Mouse (Mus musculus): ENCODE results near the gene Rem2. TPM values are rescaled to one million over a fixed set of nuclear protein-coding genes. Genes with fewer than 3 reads are reported as not detected.

The Rem2 gene
- total RNA-seq (2021): 1 to 10 TPM in 1 of 2 experiments, under 1 TPM in 1; 0.26 to 1.1 TPM
- long read RNA-seq, experiment 1, partial matches to known transcripts: 0 of 1 reads
- long read RNA-seq, experiment 1, other reads (novel, unspliced or antisense): 0 of 1 reads
- long read RNA-seq, experiment 2, partial matches to known transcripts: 0 of 2 reads
- long read RNA-seq, experiment 2, other reads (novel, unspliced or antisense): 1 of 2 reads

GRCm38 (mm10) chr14:54475941-54476844 is at the start of gene Rem2:
TSS of gene Rem2 (plus strand) at chr14:54476100.
- peak in 1 of 2 experiments; percentile 22 for DNase-seq (ENCODE audit: low spot score in 2 of 2)

- peak; percentile 85 to 93 for DNase-seq (ENCODE audit: low spot score in 2 of 2)
Measured at GRCm38 (mm10) chr14:54426689-54427398, 49.1 kb upstream of the Rem2 start, which contains the start of gene Mrpl52. TSS of gene Mrpl52 (plus strand) at chr14:54426909.

DNA sequence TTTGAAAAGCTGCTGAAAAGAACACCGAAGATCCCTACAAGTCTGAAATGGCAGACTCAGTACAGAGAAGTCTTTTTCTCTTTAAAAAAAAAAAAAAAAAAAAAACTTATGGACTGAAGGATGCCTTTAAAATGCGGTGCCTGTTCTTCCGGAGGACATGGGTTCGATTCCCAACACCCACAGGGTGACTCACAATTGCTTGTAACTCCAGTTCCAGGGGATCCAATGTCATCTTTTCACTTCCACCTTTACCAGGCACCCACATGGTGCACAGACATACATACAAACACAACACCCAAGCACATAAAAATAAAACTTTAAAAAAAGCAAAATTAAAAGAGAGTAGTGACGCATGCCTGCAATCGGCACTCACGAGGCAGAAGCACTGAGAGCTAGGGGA is 48.2 kb upstream of the Rem2 start:
- DNase-seq (ENCODE audit: low spot score in 2 of 2): no peak

DNA sequence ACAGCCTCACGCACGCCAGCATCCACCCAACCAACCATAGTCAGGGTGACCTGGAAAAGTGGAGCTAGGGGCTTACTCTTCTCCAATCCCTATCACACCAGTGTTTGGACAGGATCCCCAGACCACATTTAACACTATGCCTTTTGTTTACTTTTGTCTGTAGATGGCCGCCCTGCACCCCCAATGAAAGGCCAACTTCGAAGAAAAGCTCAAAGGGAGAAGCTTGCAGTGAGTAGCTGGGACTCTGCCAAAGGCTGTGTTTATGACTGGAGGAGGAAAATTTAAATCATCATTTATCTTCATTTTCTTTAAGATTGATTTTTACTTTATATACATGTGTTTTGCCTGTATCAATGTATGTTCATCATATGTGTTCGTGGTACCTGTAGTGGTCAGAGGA is 47.5 kb upstream of the Rem2 start:
- DNase-seq (ENCODE audit: low spot score in 2 of 2): no peak

- DNase-seq (ENCODE audit: low spot score in 2 of 2): no peak
Measured at GRCm38 (mm10) chr14:54429332-54430093, 46.4 kb upstream of the Rem2 start.

GRCm38 (mm10) chr14:54430406-54431145 is 45.3 kb upstream of the Rem2 start:
- DNase-seq (ENCODE audit: low spot score in 2 of 2): no peak

DNA sequence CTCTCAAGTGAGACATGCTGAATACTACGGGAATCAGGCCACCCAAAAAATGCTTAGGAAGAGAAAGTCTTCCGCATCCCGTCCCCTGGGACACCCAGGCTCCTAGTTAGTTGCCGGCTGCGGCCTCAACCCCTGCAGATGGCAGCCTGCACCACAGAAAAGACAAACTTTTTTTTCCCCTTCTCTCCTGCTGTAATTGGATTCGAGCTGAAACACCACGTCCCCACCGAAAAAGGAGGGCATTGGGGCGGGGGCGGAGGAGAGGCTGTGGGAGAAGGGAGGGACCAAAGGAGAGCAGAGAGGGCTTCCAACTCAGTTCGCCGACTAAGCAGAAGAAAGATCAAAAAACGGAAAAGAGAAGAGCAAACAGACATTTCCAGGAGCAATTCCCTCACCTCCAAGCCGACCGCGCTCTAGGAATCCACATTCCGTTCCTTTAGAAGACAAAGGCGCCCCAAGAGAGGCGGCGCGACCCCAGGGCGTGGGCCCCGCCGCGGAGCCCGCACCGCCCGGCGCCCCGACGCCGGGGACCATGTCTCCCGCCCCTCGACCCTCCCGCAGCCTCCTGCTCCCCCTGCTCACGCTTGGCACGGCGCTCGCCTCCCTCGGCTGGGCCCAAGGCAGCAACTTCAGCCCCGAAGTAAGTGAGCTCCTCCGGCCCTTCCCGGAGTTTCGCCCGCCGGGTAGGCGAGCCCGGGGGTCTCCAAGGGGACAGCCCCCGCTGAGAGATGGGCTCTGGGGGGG is 44.4 kb upstream of the Rem2 start, which contains the start of gene Mmp14:
Gene Mmp14, plus strand, starts transcription at position 279 of the 744 bp plus-strand sequence.
- DNase-seq (ENCODE audit: low spot score in 2 of 2): peak; percentile 57 to 64

- peak; percentile 48 to 55 for DNase-seq (ENCODE audit: low spot score in 2 of 2)
Measured at GRCm38 (mm10) chr14:54432078-54432836, 43.6 kb upstream of the Rem2 start.

DNA sequence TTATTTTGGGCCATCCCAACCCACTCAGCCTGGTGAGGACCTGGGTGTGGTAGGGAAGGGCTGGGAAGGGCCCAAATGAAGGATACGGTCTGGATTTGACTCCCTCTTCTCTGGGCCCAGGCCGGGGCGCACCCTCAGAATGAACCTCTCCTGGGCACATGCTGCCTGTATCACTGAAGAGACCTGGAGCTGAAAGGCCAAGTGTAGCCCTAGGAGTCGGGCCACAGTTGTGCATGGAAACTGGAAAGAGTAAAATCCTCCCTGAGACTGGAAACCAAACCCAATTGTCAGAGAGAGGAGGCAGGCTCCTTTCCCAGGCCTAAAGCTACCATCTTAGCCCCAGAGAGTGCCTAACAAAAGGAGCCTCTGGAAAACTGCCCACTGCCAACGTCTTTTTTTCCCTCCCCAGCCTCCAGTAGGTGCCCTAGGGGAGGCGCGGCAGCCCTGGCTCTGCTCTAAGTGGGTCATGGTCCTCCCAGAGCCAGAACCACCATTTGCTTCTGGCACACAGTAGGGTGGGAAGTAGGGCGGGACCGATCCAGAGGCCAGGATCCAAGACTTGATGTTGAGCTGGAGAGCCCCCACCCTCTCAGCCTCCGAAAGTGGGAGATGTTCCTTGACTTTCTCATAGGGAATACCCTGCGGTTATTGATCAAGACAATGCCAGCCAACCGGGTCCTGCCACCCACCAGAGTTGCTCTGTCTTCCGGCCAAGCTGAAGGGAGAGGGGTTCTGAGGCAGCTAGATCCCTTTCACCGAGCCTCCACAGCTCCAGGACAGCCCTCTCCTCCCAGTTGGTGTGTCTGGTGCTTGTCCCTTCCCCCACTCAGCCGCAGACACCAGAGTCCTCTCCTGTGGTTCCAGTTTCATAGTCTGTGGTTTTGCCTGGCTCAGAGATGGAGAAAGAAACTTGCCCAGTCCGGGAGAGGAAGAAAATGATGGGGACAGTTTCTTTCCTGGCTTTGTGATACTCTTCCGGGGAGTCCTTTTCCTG is 42.8 kb upstream of the Rem2 start:
- no peak for DNase-seq (ENCODE audit: low spot score in 2 of 2)

GRCm38 (mm10) chr14:54433941-54434531 is 41.9 kb upstream of the Rem2 start:
- DNase-seq (ENCODE audit: low spot score in 2 of 2): no peak

DNA sequence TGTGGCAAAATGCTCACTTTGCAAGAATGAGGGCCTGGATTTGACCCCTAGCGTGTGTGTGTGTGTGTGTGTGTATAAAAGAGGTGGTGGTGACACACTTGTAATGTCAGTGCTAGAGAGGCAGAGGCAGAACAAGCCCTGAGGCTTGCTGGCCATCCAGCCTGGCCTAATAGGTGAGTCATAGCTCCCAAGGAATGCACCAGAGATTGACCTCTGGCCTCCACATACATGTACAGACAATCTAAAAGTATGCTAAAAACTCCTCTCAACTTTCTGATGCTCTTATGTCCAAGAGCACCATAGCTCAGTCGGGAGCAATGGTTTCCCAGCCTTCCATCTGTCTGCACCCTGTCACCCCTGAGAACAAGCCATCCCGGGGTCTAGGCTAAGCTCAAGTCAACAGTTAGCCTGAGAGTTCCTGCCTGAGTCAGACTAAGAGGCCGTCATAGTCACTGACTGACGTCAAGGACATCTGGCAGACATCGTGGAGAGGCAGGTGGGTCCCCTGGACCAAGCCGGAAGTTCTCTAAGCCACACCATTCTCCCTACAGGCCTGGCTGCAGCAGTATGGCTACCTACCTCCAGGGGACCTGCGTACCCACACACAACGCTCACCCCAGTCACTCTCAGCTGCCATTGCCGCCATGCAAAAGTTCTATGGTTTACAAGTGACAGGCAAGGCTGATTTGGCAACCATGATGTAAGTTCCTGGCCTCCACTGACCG is 40.5 kb upstream of the Rem2 start:
- DNase-seq (ENCODE audit: low spot score in 2 of 2): no peak

DNA sequence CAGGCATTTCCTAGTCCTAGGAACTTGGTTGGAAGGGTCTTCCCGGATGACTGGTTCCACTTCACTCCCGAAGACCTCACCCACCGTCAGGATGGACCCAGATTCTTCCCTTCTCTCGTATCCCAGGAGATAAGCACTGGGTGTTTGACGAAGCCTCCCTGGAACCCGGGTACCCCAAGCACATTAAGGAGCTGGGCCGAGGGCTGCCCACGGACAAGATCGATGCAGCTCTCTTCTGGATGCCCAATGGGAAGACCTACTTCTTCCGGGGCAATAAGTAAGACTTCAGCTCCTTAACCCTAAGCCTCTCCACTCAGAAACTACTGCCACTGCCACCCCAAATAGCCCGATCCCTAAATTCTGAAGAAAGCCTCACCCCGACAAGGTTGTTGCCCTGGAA is 36.7 kb upstream of the Rem2 start:
- no peak for DNase-seq (ENCODE audit: low spot score in 2 of 2)

- DNase-seq (ENCODE audit: low spot score in 2 of 2): no peak
Measured at GRCm38 (mm10) chr14:54439610-54440009, 36.3 kb upstream of the Rem2 start.

- no peak for DNase-seq (ENCODE audit: low spot score in 2 of 2)
Measured at GRCm38 (mm10) chr14:54440538-54440937, 35.4 kb upstream of the Rem2 start.

- no peak for DNase-seq (ENCODE audit: low spot score in 2 of 2)
Measured at GRCm38 (mm10) chr14:54441365-54441764, 34.5 kb upstream of the Rem2 start.

- no peak for DNase-seq (ENCODE audit: low spot score in 2 of 2)
Measured at GRCm38 (mm10) chr14:54442548-54442947, 33.4 kb upstream of the Rem2 start.

Measured in adrenal gland, adult 18-20 months (tissue).